Mouse (Mus musculus) neural tube, postnatal 0 days (tissue): ENCODE data around the gene Fry. TPM values are rescaled to one million over a fixed set of nuclear protein-coding genes. Genes with fewer than 3 reads are reported as not detected.

ENCODE experiments used
- polyA plus RNA-seq: library from polyadenylated mRNA; unstranded; fragments of >200 nt; fragmentation: Nextera tagmentation; extraction: Ambion mirVana; gene quantifications from 2 replicates; pipeline ENCODE4 v1.2.1, GENCODE M21; 2015

The Fry gene
- polyA plus RNA-seq, result 42.4 and 51.2 TPM in 2 replicates

DNA sequence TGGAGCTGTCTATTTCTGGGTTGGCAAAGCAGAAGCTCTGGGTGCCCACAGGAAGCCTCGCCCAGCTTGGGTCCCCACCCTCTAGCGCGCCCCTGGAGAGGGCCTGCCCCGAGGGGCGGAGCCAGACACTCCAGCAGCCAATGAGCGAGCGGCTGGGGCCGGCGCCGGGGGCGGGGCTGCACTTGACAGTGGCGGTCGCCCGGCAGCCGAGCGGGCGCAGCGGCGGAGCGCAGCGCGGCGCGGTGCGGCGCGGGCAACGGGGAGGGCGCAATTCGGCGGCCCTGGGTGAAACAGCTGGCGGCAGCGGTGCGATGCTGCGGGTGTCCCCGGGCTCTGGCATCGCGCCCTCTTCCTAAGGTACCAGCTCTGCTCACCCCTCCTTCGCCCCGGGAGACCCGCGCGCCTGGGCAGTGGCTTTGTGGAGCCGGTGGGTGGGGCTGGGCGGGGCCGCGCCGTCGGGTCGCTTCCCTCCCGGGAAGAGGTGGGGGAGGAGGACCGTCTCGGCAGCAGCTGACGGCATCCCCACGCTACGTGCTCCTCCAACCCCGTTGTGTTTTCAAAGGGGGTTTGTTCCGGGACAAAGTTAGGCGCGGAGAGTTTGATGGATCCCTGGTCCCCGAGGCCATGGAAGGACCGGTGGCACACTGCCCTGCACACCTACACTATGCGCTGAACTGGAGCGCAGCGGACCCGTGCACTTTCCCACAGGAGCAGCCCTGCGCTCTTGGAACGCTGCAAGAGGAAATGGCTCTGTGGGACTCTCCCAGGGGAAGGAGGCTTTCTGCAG, at the start of gene Fry:
Gene Fry, plus strand, starts transcription at position 191 of the 787 bp plus-strand sequence.

GRCm38 (mm10) chr5:150518064-150518463, 399.6 kb downstream of the Fry start, which contains the start of gene Zar1l:
Zar1l (minus strand) TSS chr5:150518164.

GRCm38 (mm10) chr5:150521937-150522866, 403.8 kb downstream of the Fry start, which contains the start of gene Brca2:
Brca2 (plus strand) TSS chr5:150522630.

Other genes starting within 250 kb of the Fry start
- 0.72 and 1.1 TPM in 2 replicates for gene Rxfp2, start 100.0 kb upstream of the Fry start, polyA plus RNA-seq